Mouse (Mus musculus): ENCODE measurements around the gene E130116L18Rik. TPM values are rescaled to one million over a fixed set of nuclear protein-coding genes. Genes with fewer than 3 reads are reported as not detected.

E130116L18Rik gene
- not detected in 2 replicates for polyA plus RNA-seq (2015; fragmentation: Nextera tagmentation; extraction: Ambion mirVana)

DNA sequence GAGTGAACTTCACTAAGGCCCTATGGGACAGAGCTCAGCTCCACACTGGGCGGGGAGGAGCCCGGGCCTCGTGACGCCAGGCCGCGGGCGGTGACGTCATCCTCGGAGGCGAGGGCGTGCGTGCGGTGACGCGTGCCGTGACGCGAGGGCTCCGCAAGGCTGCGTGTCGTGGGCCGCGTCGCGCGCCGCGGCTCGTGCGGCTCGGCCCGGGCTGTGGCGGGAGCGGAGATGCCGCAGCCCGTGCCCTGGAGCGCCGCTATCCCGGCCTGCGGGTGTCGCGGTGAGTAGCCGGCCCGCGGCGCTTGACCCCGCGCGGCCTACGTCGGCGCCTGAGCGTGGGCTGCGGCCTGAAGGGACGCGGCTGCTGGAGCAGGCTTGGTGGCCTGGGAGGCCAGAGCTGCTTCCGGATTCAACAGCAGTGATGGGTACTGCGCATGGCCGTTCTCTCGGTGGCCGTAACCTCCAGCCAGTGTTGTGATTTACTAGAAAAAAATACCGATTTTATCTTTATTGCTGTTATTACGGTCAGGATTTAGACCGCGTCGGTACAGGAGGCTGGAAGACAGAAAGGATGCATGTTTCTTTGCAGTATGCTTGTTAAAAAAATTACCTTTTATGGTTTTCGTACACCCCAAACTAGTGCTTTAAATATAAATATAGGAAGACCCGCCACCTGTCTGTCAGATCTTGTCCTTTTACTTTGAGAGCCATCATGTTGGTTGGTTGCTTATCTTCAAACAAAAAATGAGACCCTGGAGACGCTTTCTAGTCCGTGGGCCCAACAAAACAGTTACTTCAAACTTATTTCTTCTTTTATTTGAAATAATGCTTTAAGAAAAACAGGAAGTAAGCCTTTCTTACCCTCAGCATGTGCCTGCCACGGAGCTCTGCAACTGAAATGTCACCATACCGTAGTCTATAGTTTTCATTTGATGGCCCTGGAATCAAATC lies at the start of gene E130116L18Rik:
TSS of gene E130116L18Rik (minus strand) at position 402 of the 951 bp plus-strand sequence.
- peak; percentile 94 for ATAC-seq (replicated peaks; ENCODE audit: insufficient number of reproducible peaks, insufficient read depth, low FRiP score, low read depth)
- no peaks in the 10 kb centered on the region for H3K36me3 ChIP-seq
- peak within 1 kb of the TSS; percentile 81 for H3K4me3 ChIP-seq
- peaks cover 6% of the 10 kb centered on the region for H3K4me1 ChIP-seq (replicated peaks)
- H3K9me3 ChIP-seq (replicated peaks) = no peaks in the 10 kb centered on the region
- 3% methylated on average over 72 of the region's 72 CpGs for WGBS
- H3K9ac ChIP-seq = peak within 1 kb of the TSS; percentile 90
- H3K27me3 ChIP-seq = no peaks in the 10 kb centered on the region
- H3K4me2 ChIP-seq = peak within 1 kb of the TSS; percentile 73
- H3K27ac ChIP-seq = peak within 1 kb of the TSS; percentile 90

GRCm38 (mm10) chr5:25268258-25268888 lies 45.4 kb upstream of the E130116L18Rik start:
- 85% methylated on average over 4 of the region's 4 CpGs for WGBS
- Histone ChIP-seq H3K9me3 (replicated peaks) (no peaks in the 10 kb centered on the region), H3K4me3 (no peak overlapping the region), H3K36me3 (peaks cover 26% of the 10 kb centered on the region), H3K27me3 (no peaks in the 10 kb centered on the region), H3K9ac (no peak overlapping the region), H3K4me1 (replicated peaks) (no peaks in the 10 kb centered on the region), H3K27ac (no peak overlapping the region), H3K4me2 (no peak overlapping the region)
- ATAC-seq (replicated peaks; ENCODE audit: insufficient number of reproducible peaks, insufficient read depth, low FRiP score, low read depth) = no peak

GRCm38 (mm10) chr5:25262266-25262665 lies 39.3 kb upstream of the E130116L18Rik start:
- no peak overlapping the region for H3K9ac ChIP-seq
- 71% methylated on average over 7 of the region's 7 CpGs for WGBS

GRCm38 (mm10) chr5:25261452-25261851 lies 38.5 kb upstream of the E130116L18Rik start:
- Histone ChIP-seq H3K36me3 (peaks cover 47% of the 10 kb centered on the region), H3K9ac (no peak overlapping the region), H3K4me3 (no peak overlapping the region), H3K27me3 (no peaks in the 10 kb centered on the region), H3K4me1 (replicated peaks) (no peaks in the 10 kb centered on the region), H3K9me3 (replicated peaks) (no peaks in the 10 kb centered on the region), H3K4me2 (no peak overlapping the region), H3K27ac (no peak overlapping the region)
- ATAC-seq (replicated peaks; ENCODE audit: insufficient number of reproducible peaks, insufficient read depth, low FRiP score, low read depth) = no peak
- 78% methylated on average over 6 of the region's 6 CpGs for WGBS

More at GRCm38 (mm10) chr5:25262266-25262665, 39.3 kb upstream of the E130116L18Rik start:
- Histone ChIP-seq H3K27me3 (no peaks in the 10 kb centered on the region), H3K4me1 (replicated peaks) (no peaks in the 10 kb centered on the region), H3K36me3 (peaks cover 47% of the 10 kb centered on the region), H3K4me3 (no peak overlapping the region), H3K9me3 (replicated peaks) (no peaks in the 10 kb centered on the region), H3K4me2 (no peak overlapping the region), H3K27ac (no peak overlapping the region)
- no peak for ATAC-seq (replicated peaks; ENCODE audit: insufficient number of reproducible peaks, insufficient read depth, low FRiP score, low read depth)

DNA sequence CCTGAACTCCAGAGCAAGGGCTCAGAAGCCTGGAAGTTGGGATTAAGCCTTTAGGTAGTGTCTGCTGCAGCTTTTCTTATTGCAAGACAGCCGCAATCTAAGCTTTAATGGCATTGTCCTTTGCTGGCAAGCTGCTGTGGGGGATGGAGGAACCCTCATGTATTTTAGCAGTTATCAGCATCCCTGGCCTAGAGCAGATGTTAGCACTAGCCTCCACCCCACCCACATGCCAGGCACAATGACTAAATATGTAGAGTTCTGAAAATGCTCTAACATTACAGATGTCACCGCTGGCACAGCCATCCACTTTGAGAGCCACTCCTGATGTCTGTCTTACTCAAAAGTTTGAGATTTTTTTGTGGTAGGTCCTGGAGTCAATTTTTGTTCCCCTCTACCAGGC lies 33.7 kb upstream of the E130116L18Rik start:
- Histone ChIP-seq H3K27me3 (no peaks in the 10 kb centered on the region), H3K36me3 (peaks cover 56% of the 10 kb centered on the region), H3K4me2 (no peak overlapping the region), H3K9ac (no peak overlapping the region), H3K27ac (no peak overlapping the region), H3K4me1 (replicated peaks) (peaks cover 4% of the 10 kb centered on the region; the same call in 1 of the 2 replicates), H3K4me3 (no peak overlapping the region), H3K9me3 (replicated peaks) (no peaks in the 10 kb centered on the region)
- no peak for ATAC-seq (replicated peaks; ENCODE audit: insufficient number of reproducible peaks, insufficient read depth, low FRiP score, low read depth)
- 77% methylated on average over 2 of the region's 2 CpGs for WGBS

GRCm38 (mm10) chr5:25254491-25254890 lies 31.5 kb upstream of the E130116L18Rik start:
- Histone ChIP-seq H3K9ac (no peak overlapping the region), H3K36me3 (peaks cover 68% of the 10 kb centered on the region), H3K4me1 (replicated peaks) (peaks cover 4% of the 10 kb centered on the region; the same call in 1 of the 2 replicates), H3K9me3 (replicated peaks) (no peaks in the 10 kb centered on the region), H3K27me3 (no peaks in the 10 kb centered on the region), H3K4me2 (no peak overlapping the region), H3K4me3 (no peak overlapping the region), H3K27ac (no peak overlapping the region)
- 93% methylated on average over 4 of the region's 4 CpGs for WGBS
- no peak for ATAC-seq (replicated peaks; ENCODE audit: insufficient number of reproducible peaks, insufficient read depth, low FRiP score, low read depth)

DNA sequence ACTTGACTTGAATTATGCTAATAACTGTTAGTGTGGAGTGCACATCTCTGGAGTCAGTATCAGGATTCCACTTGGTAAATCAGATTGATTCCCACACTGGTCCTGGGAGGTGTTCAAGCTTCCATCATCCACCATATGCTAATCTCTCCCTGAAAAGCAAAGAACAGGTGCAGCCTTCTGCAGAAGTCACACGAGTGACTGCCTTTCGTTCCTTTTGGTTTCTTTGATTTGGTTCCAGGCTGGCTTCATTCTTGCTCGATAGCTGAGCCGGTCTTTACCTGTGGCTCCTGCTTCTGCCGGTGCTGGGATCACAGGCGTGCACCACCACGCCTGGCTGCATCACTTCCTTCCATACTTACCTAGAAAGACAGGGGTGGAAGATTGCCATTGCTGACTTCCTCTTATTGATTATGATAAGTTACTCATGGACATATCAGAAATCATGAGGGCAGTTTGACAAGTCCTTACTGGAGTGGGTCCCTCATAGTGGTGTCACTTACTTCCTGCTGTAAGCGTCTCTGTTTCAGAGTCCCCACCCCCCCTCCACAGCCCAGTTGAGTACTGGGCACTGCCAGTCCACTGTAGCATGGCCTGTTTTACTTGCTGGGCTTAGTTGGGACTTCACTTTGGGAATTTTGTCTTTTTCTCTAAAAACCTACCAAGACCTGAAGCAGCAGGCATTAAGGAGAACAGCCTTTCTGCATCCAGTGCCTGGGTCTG lies 30.0 kb upstream of the E130116L18Rik start:
- Histone ChIP-seq H3K36me3 (peaks cover 61% of the 10 kb centered on the region), H3K4me3 (no peak overlapping the region)

DNA sequence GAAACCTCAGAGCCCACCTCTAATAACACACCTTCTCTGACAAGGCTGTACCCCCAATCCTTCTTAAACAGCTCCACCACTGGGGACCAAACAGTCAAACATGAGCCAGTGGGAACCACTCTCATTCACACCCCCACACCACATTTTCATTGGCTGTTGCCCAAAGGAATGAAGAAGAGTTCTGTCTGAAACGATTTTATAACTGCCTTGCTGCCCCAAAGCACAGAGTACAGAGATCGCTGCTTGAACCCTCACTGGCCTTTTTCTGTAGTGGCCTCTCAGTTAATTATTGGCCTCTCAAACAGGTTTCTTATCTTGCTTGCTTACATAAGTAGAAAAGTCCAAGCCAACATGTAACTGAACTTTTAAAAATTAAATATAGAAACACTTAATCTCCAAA lies 29.5 kb upstream of the E130116L18Rik start:
- Histone ChIP-seq H3K4me1 (replicated peaks) (peaks cover 4% of the 10 kb centered on the region; the same call in 1 of the 2 replicates), H3K4me3 (no peak overlapping the region), H3K27me3 (no peaks in the 10 kb centered on the region), H3K36me3 (peaks cover 55% of the 10 kb centered on the region), H3K4me2 (no peak overlapping the region), H3K9ac (no peak overlapping the region), H3K27ac (no peak overlapping the region), H3K9me3 (replicated peaks) (no peaks in the 10 kb centered on the region)
- ATAC-seq (replicated peaks; ENCODE audit: insufficient number of reproducible peaks, insufficient read depth, low FRiP score, low read depth) = no peak
- WGBS = 48% methylated on average over 2 of the region's 2 CpGs

More for the DNA sequence above, 30.0 kb upstream of the E130116L18Rik start:
- Histone ChIP-seq H3K27me3 (no peaks in the 10 kb centered on the region), H3K4me2 (no peak overlapping the region), H3K9me3 (replicated peaks) (no peaks in the 10 kb centered on the region), H3K4me1 (replicated peaks) (peaks cover 4% of the 10 kb centered on the region; the same call in 1 of the 2 replicates), H3K9ac (no peak overlapping the region), H3K27ac (no peak overlapping the region)
- ATAC-seq (replicated peaks; ENCODE audit: insufficient number of reproducible peaks, insufficient read depth, low FRiP score, low read depth) = no peak
- 85% methylated on average over 8 of the region's 8 CpGs for WGBS

DNA sequence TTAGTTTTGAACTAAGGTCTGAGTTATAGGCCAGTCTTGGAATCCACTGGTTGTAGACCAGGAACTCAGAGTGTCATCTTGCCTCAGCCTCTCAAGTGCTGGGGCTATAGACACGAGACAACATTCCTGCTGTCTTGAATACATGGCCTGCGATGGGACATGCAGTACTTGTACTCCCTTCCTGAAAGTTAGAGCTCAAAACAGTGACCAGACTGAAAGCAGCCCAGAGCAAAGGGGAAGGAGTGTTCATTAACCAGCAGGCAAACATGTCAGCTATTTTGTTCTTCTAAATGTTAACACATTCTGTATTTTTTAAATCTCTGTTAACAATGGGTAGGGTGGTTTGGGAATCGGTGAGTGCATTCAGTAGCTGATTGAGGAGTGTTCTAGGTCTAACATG lies 24.1 kb upstream of the E130116L18Rik start:
- Histone ChIP-seq H3K36me3 (peaks cover 29% of the 10 kb centered on the region), H3K4me2 (no peak overlapping the region), H3K27ac (no peak overlapping the region), H3K4me3 (no peak overlapping the region), H3K4me1 (replicated peaks) (no peaks in the 10 kb centered on the region), H3K9ac (no peak overlapping the region), H3K27me3 (no peaks in the 10 kb centered on the region), H3K9me3 (replicated peaks) (no peaks in the 10 kb centered on the region)
- no peak for ATAC-seq (replicated peaks; ENCODE audit: insufficient number of reproducible peaks, insufficient read depth, low FRiP score, low read depth)
- 63% methylated on average over 3 of the region's 3 CpGs for WGBS

DNA sequence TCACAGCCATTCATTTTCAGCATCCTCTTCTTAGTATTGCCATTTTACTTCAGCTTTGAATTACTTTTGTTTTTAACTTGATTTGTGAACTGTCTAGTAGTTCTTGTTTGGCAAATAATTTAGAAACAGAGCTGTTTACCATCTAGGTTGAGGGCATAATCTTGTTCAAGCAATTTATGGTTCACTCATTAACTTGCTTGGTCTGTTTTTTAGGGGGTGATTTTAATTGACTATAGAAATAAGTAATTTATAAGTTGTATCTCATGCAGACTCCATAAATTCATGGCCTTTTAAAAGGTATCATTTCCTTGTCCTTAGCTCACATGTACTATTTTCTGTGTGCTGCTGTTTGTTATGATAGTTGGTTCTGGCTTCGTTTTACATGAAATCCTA lies 23.5 kb upstream of the E130116L18Rik start:
- H3K4me3 ChIP-seq = no peak overlapping the region
- peaks cover 24% of the 10 kb centered on the region for H3K36me3 ChIP-seq
- WGBS = 80% methylated on average over 1 of the region's 1 CpGs
- no peak overlapping the region for H3K27ac ChIP-seq
- no peak overlapping the region for H3K4me2 ChIP-seq
- no peak for ATAC-seq (replicated peaks; ENCODE audit: insufficient number of reproducible peaks, insufficient read depth, low FRiP score, low read depth)
- H3K4me1 ChIP-seq (replicated peaks) = no peaks in the 10 kb centered on the region
- H3K9me3 ChIP-seq (replicated peaks) = no peaks in the 10 kb centered on the region
- no peak overlapping the region for H3K9ac ChIP-seq
- H3K27me3 ChIP-seq = no peaks in the 10 kb centered on the region
